Mouse (Mus musculus): ENCODE data around the gene Specc1. TPM values are rescaled to one million over a fixed set of nuclear protein-coding genes. Genes with fewer than 3 reads are reported as not detected.

The Specc1 gene
- total RNA-seq, 2 experiments from 2014 or later = 1.5 to 2.3 TPM

- DNase-seq = no peak
- Histone ChIP-seq H3K27ac (peak overlapping the region; percentile 78), H3K4me3 (no peak overlapping the region)
- TF ChIP-seq CTCF (IDR thresholded peaks at IDR 0.05) = no peak
- intact Hi-C loops (cut with DNase I) = no loop called here
Observed at GRCm38 (mm10) chr11:62022718-62023493, 66.3 kb downstream of the Specc1 start.

GRCm38 (mm10) chr11:62023494-62024233 lies 67.1 kb downstream of the Specc1 start:
- Histone ChIP-seq H3K4me3 (no peak overlapping the region), H3K27ac (peak overlapping the region; percentile 78)
- DNase-seq = no peak
- no peak for TF ChIP-seq CTCF (IDR thresholded peaks at IDR 0.05)
- intact Hi-C loops (cut with DNase I) = no loop called here

GRCm38 (mm10) chr11:62024234-62024601 lies 67.7 kb downstream of the Specc1 start:
- intact Hi-C loops (cut with DNase I) = no loop called here
- no peak for TF ChIP-seq CTCF (IDR thresholded peaks at IDR 0.05)
- no peak for DNase-seq
- Histone ChIP-seq H3K27ac (peak overlapping the region; percentile 78), H3K4me3 (no peak overlapping the region)

- Histone ChIP-seq H3K4me3 (no peak overlapping the region), H3K27ac (peak overlapping the region; percentile 78)
- intact Hi-C loops (cut with DNase I) = no loop called here
- TF ChIP-seq CTCF (IDR thresholded peaks at IDR 0.05) = no peak
- no peak for DNase-seq
Observed at GRCm38 (mm10) chr11:62024952-62025351, 68.4 kb downstream of the Specc1 start.

- no peak for DNase-seq
- intact Hi-C loops (cut with DNase I) = no loop called here
- Histone ChIP-seq H3K27ac (peak overlapping the region; percentile 78; the same call in 1 of the 2 replicates), H3K4me3 (no peak overlapping the region)
- no peak for TF ChIP-seq CTCF (IDR thresholded peaks at IDR 0.05)
Observed at GRCm38 (mm10) chr11:62025770-62026169, 69.2 kb downstream of the Specc1 start.

GRCm38 (mm10) chr11:62026345-62026815 lies 69.8 kb downstream of the Specc1 start:
- H3K4me3 ChIP-seq = no peak overlapping the region
- peak overlapping the region; percentile 35 for H3K27ac ChIP-seq
- no peak for DNase-seq
- TF ChIP-seq CTCF (IDR thresholded peaks at IDR 0.05) = no peak
- intact Hi-C loops (cut with DNase I) = no loop called here

- intact Hi-C loops (cut with DNase I) = no loop called here
- TF ChIP-seq CTCF (IDR thresholded peaks at IDR 0.05) = no peak
- Histone ChIP-seq H3K27ac (peak overlapping the region; percentile 35), H3K4me3 (no peak overlapping the region)
- DNase-seq = no peak
Observed at GRCm38 (mm10) chr11:62027271-62027670, 70.7 kb downstream of the Specc1 start.

GRCm38 (mm10) chr11:62027705-62028104 lies 71.1 kb downstream of the Specc1 start:
- intact Hi-C loops (cut with DNase I) = no loop called here
- no peak for TF ChIP-seq CTCF (IDR thresholded peaks at IDR 0.05)
- peak overlapping the region; percentile 35 for H3K27ac ChIP-seq

GRCm38 (mm10) chr11:62029171-62029570 lies 72.6 kb downstream of the Specc1 start:
- TF ChIP-seq CTCF (IDR thresholded peaks at IDR 0.05) = no peak
- DNase-seq = no peak
- H3K4me3 ChIP-seq = no peak overlapping the region
- no peak overlapping the region for H3K27ac ChIP-seq
- intact Hi-C loops (cut with DNase I) = no loop called here

More at GRCm38 (mm10) chr11:62027705-62028104, 71.1 kb downstream of the Specc1 start:
- H3K4me3 ChIP-seq = no peak overlapping the region
- no peak for DNase-seq

GRCm38 (mm10) chr11:62034564-62034963 lies 78.0 kb downstream of the Specc1 start:
- H3K4me3 ChIP-seq = no peak overlapping the region
- intact Hi-C loops (cut with DNase I) = no loop called here
- DNase-seq = no peak
- no peak for TF ChIP-seq CTCF (IDR thresholded peaks at IDR 0.05)
- no peak overlapping the region for H3K27ac ChIP-seq

GRCm38 (mm10) chr11:62035220-62035619 lies 78.7 kb downstream of the Specc1 start:
- DNase-seq = no peak
- TF ChIP-seq CTCF (IDR thresholded peaks at IDR 0.05) = no peak
- Histone ChIP-seq H3K4me3 (no peak overlapping the region), H3K27ac (no peak overlapping the region)
- intact Hi-C loops (cut with DNase I) = no loop called here

GRCm38 (mm10) chr11:62040122-62040521 lies 83.6 kb downstream of the Specc1 start:
- H3K27ac ChIP-seq = no peak overlapping the region
- intact Hi-C loops (cut with DNase I) = loop anchor here (10.0 kb wide), 1 partner anchor 85 kb away; the partner anchor contains the start of gene Specc1
- no peak overlapping the region for H3K4me3 ChIP-seq
- no peak for DNase-seq
- no peak for TF ChIP-seq CTCF (IDR thresholded peaks at IDR 0.05)

GRCm38 (mm10) chr11:62044627-62045026 lies 88.1 kb downstream of the Specc1 start:
- Histone ChIP-seq H3K27ac (no peak overlapping the region), H3K4me3 (no peak overlapping the region)
- peak; percentile 43 for TF ChIP-seq CTCF (IDR thresholded peaks at IDR 0.05)
- DNase-seq = no peak
- intact Hi-C loops (cut with DNase I) = loop anchor here (10.0 kb wide), 1 partner anchor 90 kb away; the partner anchor contains the start of gene Specc1

Data from gastrocnemius, adult 2 months (tissue).